Mouse (Mus musculus): ENCODE measurements at regions not wholly inside any gene's neighbourhood (a gene's known extent, or its start where the extent isn't known, plus 50 kb on each side); places are given as distances from the start of the nearest gene placed in this dataset.

DNA sequence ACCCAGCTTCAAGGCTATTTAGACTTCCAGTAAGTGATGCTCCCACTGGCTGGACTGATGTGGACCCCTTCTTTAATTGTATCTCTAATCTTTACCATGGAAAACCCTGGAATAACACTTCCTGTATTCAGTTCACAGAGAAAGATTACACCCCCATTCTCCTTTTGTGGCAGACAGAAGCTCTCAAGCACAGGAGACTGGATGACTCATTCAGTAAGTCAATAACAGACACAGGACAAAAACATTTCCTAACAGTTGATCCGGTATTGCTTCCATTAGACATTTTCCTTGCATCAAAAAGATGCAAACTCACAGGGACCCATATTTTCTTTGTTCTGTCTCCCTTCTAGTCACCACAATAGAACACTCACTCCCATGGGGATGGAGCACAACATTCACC, 67.0 kb upstream of the Thbs1 start:
- no peak for DNase-seq

- no peak for DNase-seq
Measured at GRCm38 (mm10) chr2:118050326-118050725, 61.4 kb upstream of the Thbs1 start.

- no peak for DNase-seq
Measured at GRCm38 (mm10) chr2:118051610-118052009, 60.1 kb upstream of the Thbs1 start.

DNA sequence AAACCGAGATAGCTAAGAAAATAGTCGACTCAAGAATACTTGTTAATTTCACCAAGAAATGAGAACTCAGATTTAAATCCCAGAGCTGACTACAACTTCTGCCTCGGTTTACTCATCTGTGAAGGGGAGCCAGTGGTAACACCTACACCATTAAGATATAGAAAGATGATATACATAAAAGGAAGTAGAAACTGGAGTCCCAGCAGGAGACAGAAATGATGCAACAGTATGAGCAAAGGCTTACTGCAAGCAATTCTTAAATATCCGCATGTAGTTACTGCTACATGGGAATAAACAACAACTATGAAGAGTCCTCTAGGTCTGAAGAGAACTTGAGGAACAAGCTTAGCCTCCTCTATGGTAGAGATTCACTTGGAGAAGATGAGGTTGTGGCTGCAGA, 58.2 kb upstream of the Thbs1 start:
- DNase-seq, result no peak

- no peak for DNase-seq
Measured at GRCm38 (mm10) chr2:118058654-118059395, 52.9 kb upstream of the Thbs1 start.

DNA sequence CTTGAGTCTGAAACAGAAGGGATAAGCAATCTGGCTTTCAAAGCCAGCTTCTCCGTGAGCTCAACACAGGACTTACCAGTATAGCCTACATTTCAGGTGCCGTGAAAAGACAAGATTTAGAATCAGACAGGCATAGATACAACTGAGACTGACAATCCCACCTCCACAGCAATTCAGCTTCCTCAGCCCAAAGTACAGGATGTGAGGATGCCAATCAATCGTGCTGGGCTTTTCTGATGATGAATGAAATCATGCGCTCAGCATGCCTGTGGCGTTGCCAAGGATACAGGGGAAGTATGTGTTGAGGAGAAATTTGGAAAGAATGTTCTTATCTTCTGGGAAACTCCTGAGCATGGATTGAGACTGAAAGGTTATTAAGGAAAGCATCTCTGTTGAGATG, 50.4 kb upstream of the Thbs1 start:
- DNase-seq, result no peak

All from cerebellum, adult 11 months (tissue).